Mouse (Mus musculus) activated CD4-positive, CD25-positive, alpha-beta regulatory T cell, adult 4 months (primary cell): ENCODE results near the gene Sec14l3. TPM values are rescaled to one million over a fixed set of nuclear protein-coding genes. Genes with fewer than 3 reads are reported as not detected.
"Not testable (repeated sequence)": the region's sequence is repeated elsewhere in the genome, so short reads cannot be mapped to it uniquely, and the experiment has no call there.

ENCODE experiments used
- ATAC-seq: one replicate; pipeline ENCODE4 v1.8.0; 2017
- polyA plus RNA-seq, 2 experiments: library from polyadenylated mRNA; unstranded; fragments of 100-300 nt; shearing (Covaris generic); gene quantifications; one replicate each; pipeline ENCODE4 v1.2.1; 2017

The Sec14l3 gene
- polyA plus RNA-seq, 2 experiments from 2014 or later, result not detected

- no peak for ATAC-seq
Measured at GRCm38 (mm10) chr11:4103522-4103921, 38.9 kb downstream of the Sec14l3 start.

- ATAC-seq, result no peak
Measured at GRCm38 (mm10) chr11:4104989-4105388, 40.3 kb downstream of the Sec14l3 start.

- ATAC-seq, result no peak
Measured at GRCm38 (mm10) chr11:4105444-4105843, 40.8 kb downstream of the Sec14l3 start.

GRCm38 (mm10) chr11:4107901-4108300, 43.3 kb downstream of the Sec14l3 start:
- not testable (repeated sequence) for ATAC-seq

- ATAC-seq, result no peak
Measured at GRCm38 (mm10) chr11:4108691-4109090, 44.0 kb downstream of the Sec14l3 start.

GRCm38 (mm10) chr11:4112033-4112432, 47.4 kb downstream of the Sec14l3 start:
- ATAC-seq, result no peak

- no peak for ATAC-seq
Measured at GRCm38 (mm10) chr11:4112861-4113260, 48.2 kb downstream of the Sec14l3 start.

GRCm38 (mm10) chr11:4113496-4113895, 48.9 kb downstream of the Sec14l3 start:
- ATAC-seq, result no peak

- no peak for ATAC-seq
Measured at GRCm38 (mm10) chr11:4113970-4114369, 49.3 kb downstream of the Sec14l3 start.

GRCm38 (mm10) chr11:4114541-4114940, 49.9 kb downstream of the Sec14l3 start:
- not testable (repeated sequence) for ATAC-seq

GRCm38 (mm10) chr11:4115407-4115806, 50.8 kb downstream of the Sec14l3 start:
- no peak for ATAC-seq

GRCm38 (mm10) chr11:4116458-4117141, 52.0 kb downstream of the Sec14l3 start:
- no peak for ATAC-seq

- ATAC-seq, result no peak
Measured at GRCm38 (mm10) chr11:4117372-4118071, 52.9 kb downstream of the Sec14l3 start.

GRCm38 (mm10) chr11:4118081-4118921, 53.7 kb downstream of the Sec14l3 start:
- peak; percentile 41 for ATAC-seq

- ATAC-seq, result no peak
Measured at GRCm38 (mm10) chr11:4119635-4120034, 55.0 kb downstream of the Sec14l3 start.

GRCm38 (mm10) chr11:4121691-4122090, 57.0 kb downstream of the Sec14l3 start:
- no peak for ATAC-seq

GRCm38 (mm10) chr11:4122226-4122625, 57.6 kb downstream of the Sec14l3 start:
- no peak for ATAC-seq

GRCm38 (mm10) chr11:4122742-4123579, 58.3 kb downstream of the Sec14l3 start, which contains the start of gene Sec14l2:
Gene Sec14l2 (minus strand): TSS chr11:4123415.
- peak; percentile 83 for ATAC-seq

GRCm38 (mm10) chr11:4123922-4124321, 59.3 kb downstream of the Sec14l3 start:
- ATAC-seq, result no peak

GRCm38 (mm10) chr11:4127059-4127458, 62.4 kb downstream of the Sec14l3 start:
- ATAC-seq, result no peak
